Mouse (Mus musculus) forebrain, embryonic 13.5 days (tissue): Measurements from ENCODE around the gene Zfhx2. TPM values are rescaled to one million over a fixed set of nuclear protein-coding genes. Genes with fewer than 3 reads are reported as not detected.

Experiments
- ATAC-seq: fragments of 200-750 bp; cut with Nextera tagmentation; 2 replicates; pipeline ENCODE4 v1.8.0; 2017
- H3K27ac ChIP-seq: fragments of 300-500 bp; sonication (generic); 2 replicates; pipeline ENCODE4 v1.5.1; 2015; ENCODE audit warnings: inconsistent platforms, mild to moderate bottlenecking, moderate library complexity
- H3K27me3 ChIP-seq: fragments of 300-500 bp; sonication (generic); 2 replicates; pipeline ENCODE4 v1.6.1; 2015; ENCODE audit warnings: mild to moderate bottlenecking, inconsistent platforms
- H3K36me3 ChIP-seq: fragments of 300-500 bp; sonication (generic); 2 replicates; pipeline ENCODE4 v1.6.1; 2015; ENCODE audit warnings: mild to moderate bottlenecking, inconsistent platforms; ENCODE audit not compliant: poor library complexity, severe bottlenecking
- H3K4me1 ChIP-seq: fragments of 300-500 bp; sonication (generic); 2 replicates; pipeline ENCODE4 v1.6.1; 2015; ENCODE audit warnings: inconsistent platforms
- H3K4me2 ChIP-seq: fragments of 300-500 bp; sonication (generic); 2 replicates; pipeline ENCODE4 v1.6.1; 2015; ENCODE audit warnings: inconsistent platforms, mild to moderate bottlenecking, moderate library complexity
- H3K4me3 ChIP-seq: fragments of 300-500 bp; sonication (generic); 2 replicates; pipeline ENCODE4 v1.5.1; 2015; ENCODE audit warnings: mild to moderate bottlenecking, inconsistent platforms
- H3K9ac ChIP-seq: fragments of 300-500 bp; sonication (generic); 2 replicates; pipeline ENCODE4 v1.6.1; 2015; ENCODE audit warnings: mild to moderate bottlenecking, inconsistent platforms
- H3K9me3 ChIP-seq: fragments of 300-500 bp; sonication (generic); replicated peaks from 2 replicates; pipeline ENCODE4 v1.6.1; 2016; ENCODE audit warnings: inconsistent platforms
- WGBS: fragments of 180-500 bp; shearing (Covaris S2); methylation state at CpG from one replicate; pipeline ENCODE4 v1.1.7; 2015; 5-methylcytosine and 5-hydroxymethylcytosine counted together
- polyA plus RNA-seq: library from polyadenylated mRNA; unstranded; fragments of >200 nt; fragmentation: Nextera tagmentation; extraction: Ambion mirVana; gene quantifications from 2 replicates; pipeline ENCODE4 v1.2.1, GENCODE M21; 2015

Gene Zfhx2
- polyA plus RNA-seq, 1 experiment from 2014 or later, result 28.0 TPM

DNA sequence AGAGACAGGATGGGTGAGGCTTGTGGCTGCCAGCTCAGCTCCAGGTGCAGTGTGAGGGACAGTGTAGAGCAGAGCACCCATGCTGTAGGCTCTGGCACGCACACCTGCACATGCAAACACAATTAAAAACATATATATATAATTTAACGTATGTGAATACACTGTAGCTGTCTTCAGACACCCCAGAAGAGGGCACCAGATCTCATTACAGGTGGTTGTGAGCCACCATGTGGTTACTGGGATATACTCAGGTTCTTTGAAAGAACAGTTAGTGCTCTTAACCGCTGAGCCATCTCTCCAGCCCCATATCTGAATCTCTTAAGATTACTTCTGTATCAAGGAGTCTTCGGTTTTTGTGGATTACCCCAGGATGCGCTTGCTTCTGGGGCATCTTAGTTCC, 66.6 kb downstream of the Zfhx2 start:
- H3K9ac ChIP-seq, result no peak overlapping the region
- H3K9me3 ChIP-seq, result no peaks in the 10 kb centered on the region
- no peak overlapping the region for H3K4me2 ChIP-seq
- H3K4me3 ChIP-seq, result no peak overlapping the region
- peaks cover 29% of the 10 kb centered on the region for H3K4me1 ChIP-seq
- no peak overlapping the region for H3K27ac ChIP-seq
- peaks cover 47% of the 10 kb centered on the region for H3K36me3 ChIP-seq
- 78% methylated on average over 5 of the region's 5 CpGs for WGBS
- no peak for ATAC-seq
- H3K27me3 ChIP-seq, result no peaks in the 10 kb centered on the region

DNA sequence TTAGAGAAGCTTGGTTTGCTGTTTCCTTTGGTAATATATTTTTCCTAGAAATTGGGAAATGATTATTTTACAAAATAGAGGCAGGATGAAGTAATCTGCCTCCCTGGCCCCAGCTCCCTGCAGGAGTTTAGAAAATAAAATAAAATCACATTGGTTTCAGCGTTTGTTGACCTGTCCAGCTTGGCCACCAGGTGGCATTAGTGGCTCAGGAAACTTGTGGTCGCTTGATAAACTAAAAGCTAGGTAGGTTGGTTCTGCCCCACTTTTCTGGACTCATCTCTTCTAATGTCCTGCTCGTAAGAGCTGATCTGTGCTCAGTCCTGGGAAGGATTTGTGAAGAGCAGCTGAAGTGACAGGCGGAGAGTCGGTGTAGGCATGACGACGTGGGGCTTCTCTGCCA, 67.9 kb downstream of the Zfhx2 start:
- H3K27ac ChIP-seq, result no peak overlapping the region
- 60% methylated on average over 7 of the region's 7 CpGs for WGBS
- no peaks in the 10 kb centered on the region for H3K27me3 ChIP-seq
- peaks cover 55% of the 10 kb centered on the region for H3K36me3 ChIP-seq
- no peak overlapping the region for H3K4me2 ChIP-seq
- no peaks in the 10 kb centered on the region for H3K9me3 ChIP-seq
- no peak overlapping the region for H3K4me3 ChIP-seq
- ATAC-seq, result no peak
- H3K4me1 ChIP-seq, result peaks cover 21% of the 10 kb centered on the region
- H3K9ac ChIP-seq, result no peak overlapping the region

GRCm38 (mm10) chr14:55023011-55023410, 69.1 kb downstream of the Zfhx2 start:
- no peak overlapping the region for H3K4me2 ChIP-seq
- 87% methylated on average over 15 of the region's 15 CpGs for WGBS
- ATAC-seq, result no peak

DNA sequence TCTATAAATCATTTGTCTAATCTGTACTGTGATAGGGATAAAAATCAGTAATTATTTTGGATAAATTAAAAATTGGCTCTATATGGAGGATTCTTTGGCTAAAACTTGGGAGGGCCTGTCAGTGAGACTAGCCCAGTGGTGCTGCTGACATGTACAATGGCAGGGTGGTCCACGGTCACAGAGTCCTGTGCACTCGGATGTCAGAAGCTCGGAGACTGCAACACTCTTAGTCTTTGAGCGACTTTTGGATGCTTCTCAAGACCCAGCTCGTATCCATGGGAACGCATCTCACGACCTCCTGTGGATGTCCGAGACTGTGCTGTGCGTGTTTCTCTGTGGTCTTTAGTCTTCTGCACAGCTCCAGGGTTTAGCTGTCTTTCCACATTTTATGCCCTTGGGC, 71.7 kb downstream of the Zfhx2 start:
- no peaks in the 10 kb centered on the region for H3K9me3 ChIP-seq
- no peaks in the 10 kb centered on the region for H3K27me3 ChIP-seq
- no peak overlapping the region for H3K4me3 ChIP-seq
- H3K36me3 ChIP-seq, result peaks cover 69% of the 10 kb centered on the region
- no peak overlapping the region for H3K27ac ChIP-seq
- ATAC-seq, result no peak
- H3K4me1 ChIP-seq, result peaks cover 11% of the 10 kb centered on the region
- WGBS, result 65% methylated on average over 9 of the region's 9 CpGs
- H3K4me2 ChIP-seq, result no peak overlapping the region
- H3K9ac ChIP-seq, result no peak overlapping the region

More at GRCm38 (mm10) chr14:55023011-55023410, 69.1 kb downstream of the Zfhx2 start:
- H3K9me3 ChIP-seq, result no peaks in the 10 kb centered on the region
- peaks cover 58% of the 10 kb centered on the region for H3K36me3 ChIP-seq
- no peak overlapping the region for H3K9ac ChIP-seq
- H3K27ac ChIP-seq, result no peak overlapping the region
- no peaks in the 10 kb centered on the region for H3K27me3 ChIP-seq
- H3K4me3 ChIP-seq, result no peak overlapping the region
- H3K4me1 ChIP-seq, result peaks cover 9% of the 10 kb centered on the region

DNA sequence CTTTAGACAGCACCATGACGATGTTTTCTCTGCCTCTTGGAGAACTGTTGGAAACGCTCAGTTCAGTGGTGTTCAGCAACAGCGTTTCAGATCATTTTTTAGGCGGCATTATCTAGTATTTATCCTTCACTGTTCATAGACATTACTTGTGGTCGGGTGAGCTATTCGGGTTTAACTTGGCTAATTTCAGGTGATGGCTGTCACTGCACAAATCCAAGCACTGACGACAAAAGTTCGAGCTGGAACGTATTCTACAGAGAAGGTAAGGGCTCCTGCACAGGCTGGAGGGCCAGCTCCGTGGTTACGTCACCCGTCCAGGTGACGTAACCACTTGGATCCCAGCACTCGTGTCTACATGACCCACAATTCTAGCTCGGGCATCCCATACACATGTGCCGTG, 75.2 kb downstream of the Zfhx2 start:
- Histone ChIP-seq H3K4me1 (peaks cover 11% of the 10 kb centered on the region), H3K9me3 (no peaks in the 10 kb centered on the region), H3K4me2 (0 out of 2 replicates have a peak overlapping the region, but pooled peaks have one; percentile 10), H3K4me3 (no peak overlapping the region), H3K36me3 (peaks cover 37% of the 10 kb centered on the region), H3K27ac (no peak overlapping the region), H3K9ac (no peak overlapping the region), H3K27me3 (no peaks in the 10 kb centered on the region)
- ATAC-seq, result no peak
- 93% methylated on average over 16 of the region's 16 CpGs for WGBS

GRCm38 (mm10) chr14:55015767-55016111, 76.4 kb downstream of the Zfhx2 start:
- H3K9ac ChIP-seq, result peak overlapping the region; percentile 82
- under 1% methylated on average over 17 of the region's 17 CpGs for WGBS
- peaks cover 11% of the 10 kb centered on the region for H3K4me1 ChIP-seq
- peak overlapping the region; percentile 81 for H3K4me3 ChIP-seq
- peak overlapping the region; percentile 85 for H3K4me2 ChIP-seq
- H3K36me3 ChIP-seq, result peaks cover 26% of the 10 kb centered on the region
- H3K27me3 ChIP-seq, result no peaks in the 10 kb centered on the region
- no peak for ATAC-seq
- no peaks in the 10 kb centered on the region for H3K9me3 ChIP-seq
- H3K27ac ChIP-seq, result peak overlapping the region; percentile 72

DNA sequence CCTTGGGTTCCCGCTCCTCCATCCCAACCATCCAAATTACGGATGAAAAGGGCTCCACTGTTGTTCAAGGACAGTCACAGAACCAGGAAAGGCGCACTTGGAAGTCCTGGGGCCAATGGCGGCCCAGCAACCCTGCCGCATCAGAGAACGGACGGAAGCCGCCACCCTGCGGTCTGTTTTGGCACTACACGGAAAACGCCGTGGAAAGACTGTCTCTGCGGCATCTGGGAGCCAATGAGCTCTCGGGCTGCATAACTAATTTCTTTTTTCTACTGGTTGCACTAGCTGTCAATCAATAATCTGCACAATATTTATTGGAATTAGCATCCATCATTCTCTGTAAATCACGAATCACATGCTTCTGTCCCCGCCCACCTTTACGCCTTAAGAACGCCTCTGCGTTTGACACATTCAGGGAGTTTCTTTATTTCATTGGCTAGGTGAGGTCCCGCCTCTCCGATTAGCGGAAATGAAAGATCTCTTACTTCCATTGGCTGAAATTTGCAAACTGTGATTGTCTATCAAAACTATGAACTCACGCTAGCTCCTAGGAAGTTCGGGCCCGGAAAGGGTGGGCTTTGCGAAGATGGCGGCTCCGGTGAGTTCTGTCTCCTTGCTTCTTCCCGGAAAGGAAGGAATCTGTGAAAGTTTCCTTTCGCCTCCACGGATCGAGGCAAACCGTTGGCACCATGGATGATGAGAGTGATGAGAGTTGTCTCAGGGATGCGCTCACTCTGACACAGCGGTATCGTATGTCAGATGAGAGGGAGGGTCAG, 76.9 kb downstream of the Zfhx2 start, which contains the start of gene Ngdn:
Ngdn (plus strand) TSS at position 464 of the 776 bp plus-strand sequence.
- Histone ChIP-seq H3K9me3 (no peaks in the 10 kb centered on the region), H3K4me1 (peaks cover 11% of the 10 kb centered on the region), H3K4me3 (peak within 1 kb of the TSS; percentile 81), H3K27me3 (no peaks in the 10 kb centered on the region), H3K9ac (peak within 1 kb of the TSS; percentile 82), H3K36me3 (peaks cover 20% of the 10 kb centered on the region), H3K27ac (peak within 1 kb of the TSS; percentile 92), H3K4me2 (peak within 1 kb of the TSS; percentile 85)
- ATAC-seq, result peak; percentile 97
- WGBS, result under 1% methylated on average over 36 of the region's 36 CpGs

DNA sequence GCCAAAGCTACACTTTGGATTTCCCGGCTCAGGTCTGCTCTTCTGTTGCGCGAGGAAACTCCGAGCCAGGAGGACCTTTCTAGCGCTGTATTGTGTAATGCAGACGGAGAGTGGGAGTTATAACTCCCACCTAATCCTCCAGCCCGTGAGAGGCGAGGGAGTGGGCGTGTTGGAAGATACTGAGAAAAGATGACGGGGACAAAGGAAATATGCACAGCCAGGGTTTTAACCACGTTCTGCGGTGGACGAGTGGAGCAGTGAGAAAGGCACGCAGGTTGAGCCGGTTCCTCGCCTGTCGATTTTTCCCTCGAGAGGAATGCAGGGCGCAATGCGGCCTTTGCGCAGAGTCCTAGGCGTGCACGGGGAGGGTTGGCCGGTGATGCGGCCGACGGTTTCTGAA, 77.5 kb downstream of the Zfhx2 start:
- H3K27ac ChIP-seq, result peak overlapping the region; percentile 92
- peak; percentile 64 for ATAC-seq
- H3K27me3 ChIP-seq, result no peaks in the 10 kb centered on the region
- WGBS, result 0% methylated on average over 27 of the region's 27 CpGs
- peaks cover 11% of the 10 kb centered on the region for H3K4me1 ChIP-seq
- no peaks in the 10 kb centered on the region for H3K9me3 ChIP-seq
- peaks cover 18% of the 10 kb centered on the region for H3K36me3 ChIP-seq
- H3K4me3 ChIP-seq, result peak overlapping the region; percentile 81
- peak overlapping the region; percentile 67 for H3K4me2 ChIP-seq
- H3K9ac ChIP-seq, result peak overlapping the region; percentile 76

GRCm38 (mm10) chr14:55011116-55011515, 81.0 kb downstream of the Zfhx2 start:
- no peaks in the 10 kb centered on the region for H3K9me3 ChIP-seq
- H3K4me3 ChIP-seq, result no peak overlapping the region
- H3K36me3 ChIP-seq, result no peaks in the 10 kb centered on the region
- no peak overlapping the region for H3K4me2 ChIP-seq
- H3K27me3 ChIP-seq, result no peaks in the 10 kb centered on the region
- no peak for ATAC-seq
- WGBS, result 59% methylated on average over 4 of the region's 4 CpGs
- no peak overlapping the region for H3K27ac ChIP-seq
- H3K4me1 ChIP-seq, result peaks cover 3% of the 10 kb centered on the region
- H3K9ac ChIP-seq, result no peak overlapping the region

Other genes starting within 250 kb of the Zfhx2 start
- gene Homez, start 221.4 kb downstream of the Zfhx2 start, polyA plus RNA-seq, result 11.9 and 12.8 TPM in 2 replicates
- 1.4 and 2.0 TPM in 2 replicates for gene Ppp1r3e, start 214.8 kb downstream of the Zfhx2 start, polyA plus RNA-seq
- gene Bcl2l2, start 208.9 kb downstream of the Zfhx2 start, polyA plus RNA-seq, result 3.4 and 4.1 TPM in 2 replicates
- gene Gm20521, start 208.9 kb downstream of the Zfhx2 start, polyA plus RNA-seq, result 0.30 TPM in 1 of 2 replicates, not detected in the other
- 167 and 171 TPM in 2 replicates for gene Pabpn1, start 199.8 kb downstream of the Zfhx2 start, polyA plus RNA-seq
- gene Slc22a17, start 179.2 kb downstream of the Zfhx2 start, polyA plus RNA-seq, result 90.8 and 102 TPM in 2 replicates
- gene Efs, start 166.2 kb downstream of the Zfhx2 start, polyA plus RNA-seq, result 28.2 and 30.5 TPM in 2 replicates
- 0.23 and 0.52 TPM in 2 replicates for gene Il25, start 159.6 kb downstream of the Zfhx2 start, polyA plus RNA-seq
- 0.69 and 0.85 TPM in 2 replicates for gene Cmtm5, start 156.1 kb downstream of the Zfhx2 start, polyA plus RNA-seq
- 0.32 and 0.91 TPM in 2 replicates for gene Myh6, start 125.4 kb downstream of the Zfhx2 start, polyA plus RNA-seq
- gene Gm17428, start 115.4 kb downstream of the Zfhx2 start, polyA plus RNA-seq, result not detected in 2 replicates
- gene Myh7, start 97.7 kb downstream of the Zfhx2 start, polyA plus RNA-seq, result 2.5 and 7.0 TPM in 2 replicates
- 81.2 and 86.4 TPM in 2 replicates for gene Ngdn, start 76.9 kb downstream of the Zfhx2 start, polyA plus RNA-seq
- gene Thtpa, start 2.5 kb upstream of the Zfhx2 start, polyA plus RNA-seq, result 39.0 and 42.0 TPM in 2 replicates
- gene Ap1g2, start 14.3 kb upstream of the Zfhx2 start, polyA plus RNA-seq, result 9.7 and 9.8 TPM in 2 replicates
- gene Jph4, start 24.6 kb upstream of the Zfhx2 start, polyA plus RNA-seq, result 17.5 and 17.7 TPM in 2 replicates
- gene Dhrs2, start 129.7 kb upstream of the Zfhx2 start, polyA plus RNA-seq, result not detected in 2 replicates